10 mouse cellular contexts compared by ENCODE assay signal in genomic region chr10:13108021-13108548, GRCm38 (mm10). TPM values are rescaled to one million over a fixed set of nuclear protein-coding genes. Genes with fewer than 3 reads are reported as not detected.
DNase-seq lines count a peak whose midpoint lies in the region; ATAC-seq and TF ChIP-seq lines count a peak whose summit lies in the region.
"Had no signal": no experiment of that assay in that cellular context is flagged by ENCODE, and none has a peak within 500 bp of the region (broad histone marks: within the 10 kb centered on the region; RNA-seq: fewer than 3 reads in every experiment).

No protein-coding gene starts in this region.

- no peak overlapping the region for H3K9ac ChIP-seq in heart, embryonic 15.5 days
- H3K9ac ChIP-seq in midbrain, embryonic 15.5 days, result no peak overlapping the region

- no peak overlapping the region for H3K4me3 ChIP-seq in heart, embryonic 15.5 days
- H3K4me3 ChIP-seq in midbrain, embryonic 15.5 days, result no peak overlapping the region

- peaks cover 2% of the 10 kb centered on the region; the same call in 1 of the 2 replicates for H3K36me3 ChIP-seq in heart, embryonic 15.5 days
- no peaks in the 10 kb centered on the region for H3K36me3 ChIP-seq in midbrain, embryonic 15.5 days (replicated peaks)

- no peak for TF ChIP-seq POLR2A in brain, embryonic 14.5 days (IDR thresholded peaks at IDR 0.05; ENCODE audit: borderline replicate concordance, extremely low read depth, insufficient read depth, insufficient read length, poor library complexity, severe bottlenecking)

- no peaks in the 10 kb centered on the region for H3K9me3 ChIP-seq in heart, embryonic 15.5 days (replicated peaks)
- no peaks in the 10 kb centered on the region for H3K9me3 ChIP-seq in midbrain, embryonic 15.5 days

- ATAC-seq in heart, embryonic 15.5 days (replicated peaks; ENCODE audit: insufficient number of reproducible peaks, insufficient read depth, low FRiP score, low read depth), result no peak
- peak; percentile 85 for ATAC-seq in midbrain, embryonic 15.5 days (replicated peaks)

- no peaks in the 10 kb centered on the region for H3K27me3 ChIP-seq in heart, embryonic 15.5 days
- no peaks in the 10 kb centered on the region for H3K27me3 ChIP-seq in midbrain, embryonic 15.5 days (replicated peaks)

- DNase-seq in heart, postnatal 25 days (ENCODE audit: low spot score), result no peak
- DNase-seq in brain, embryonic 14.5 days (ENCODE audit: low read depth), result peak; percentile 97
- peak; percentile 47 for DNase-seq in forelimb bud, embryonic 11.5 days (ENCODE audit: low read depth, low spot score)
- DNase-seq in thymus, postnatal 14 days, result no peak
- DNase-seq in urinary bladder, postnatal 14 days (ENCODE audit: low spot score), result no peak
- no peak for DNase-seq in adrenal gland, postnatal 4 days (ENCODE audit: low spot score in 2 of 2)
- DNase-seq: right cerebral cortex, postnatal 25 days had no signal

- H3K4me2 ChIP-seq in heart, embryonic 15.5 days, result no peak overlapping the region
- no peak overlapping the region; the same call in 1 of the 2 replicates for H3K4me2 ChIP-seq in midbrain, embryonic 15.5 days

- peak overlapping the region; percentile 18 for H3K27ac ChIP-seq in heart, embryonic 15.5 days
- H3K27ac ChIP-seq in midbrain, embryonic 15.5 days, result 0 out of 2 replicates have a peak overlapping the region, but pooled peaks have one; percentile 12
- H3K27ac ChIP-seq: macrophage had no signal

- no peak for TF ChIP-seq CTCF in brain, embryonic 14.5 days (IDR thresholded peaks at IDR 0.05; ENCODE audit: borderline replicate concordance, extremely low read depth, insufficient read depth, insufficient read length)

- intact Hi-C loops in heart, postnatal 25 days (cut with DNase I), result no loop called here

- WGBS in heart, embryonic 15.5 days, result 58% methylated on average over 7 of the region's 7 CpGs
- WGBS in midbrain, embryonic 15.5 days, result 8% methylated on average over 7 of the region's 7 CpGs

- H3K4me1 ChIP-seq in heart, embryonic 15.5 days (replicated peaks), result peaks cover 51% of the 10 kb centered on the region
- peaks cover 14% of the 10 kb centered on the region for H3K4me1 ChIP-seq in midbrain, embryonic 15.5 days

RNA-seq across cellular contexts. Expression of gene Plagl1, which starts 47.8 kb away (rescaled TPM):
- polyA plus RNA-seq in heart, embryonic 15.5 days (2015; fragmentation: Nextera tagmentation; extraction: Ambion mirVana), result 165 and 200 TPM in 2 replicates
- total RNA-seq in heart, postnatal 25 days (2021), result 10 to 100 TPM in 1 of 2 experiments, 1 to 10 TPM in 1; 9.6 to 12.4 TPM
- polyA plus RNA-seq in brain, embryonic 14.5 days (2012; rRNA removed), result 103 and 125 TPM in 2 replicates
- 34.7 and 36.2 TPM in 2 replicates for polyA plus RNA-seq in midbrain, embryonic 15.5 days (2015; fragmentation: Nextera tagmentation; extraction: Ambion mirVana)
- total RNA-seq in adrenal gland, postnatal 4 days (2021), result 100 to 1,000 TPM; 111 to 114 TPM

Comparison
In these comparisons a context has a peak if more than half of its experiments do, and no peak if none do; other contexts are left out.
1. DNase-seq: peak in brain, embryonic 14.5 days (single experiment) and forelimb bud, embryonic 11.5 days (single experiment); none in heart, postnatal 25 days (single experiment), thymus, postnatal 14 days (single experiment), urinary bladder, postnatal 14 days (single experiment) and adrenal gland, postnatal 4 days (0 of 2).